Mouse (Mus musculus) MEL (cell line): Measurements from ENCODE around the gene Actr1a. TPM values are rescaled to one million over a fixed set of nuclear protein-coding genes. Genes with fewer than 3 reads are reported as not detected.
A peak's percentile ranks its signal among the peaks of the same experiment; 100 is the strongest.

ENCODE experiments used
- DNase-seq: peaks from one replicate; pipeline ENCODE4 v3.0.0; 2011; ENCODE audit warnings: low read depth, low spot score
- H3K27ac ChIP-seq: 2 replicates; pipeline ENCODE4 v1.5.1; 2012; ENCODE audit warnings: low read depth, mild to moderate bottlenecking, control low read depth, low read length, moderate library complexity; ENCODE audit not compliant: control insufficient read depth
- H3K27me3 ChIP-seq, 2 experiments: fragments of 150-350 bp in 1 of 2; sonication (generic) in 1 of 2; 2 replicates each; pipeline ENCODE4 v1.6.1; 2012; ENCODE audit warnings: low read length in 2 of 2, mild to moderate bottlenecking in 2 of 2, improper control_type of control experiment in 1 of 2, moderate library complexity in 1 of 2; ENCODE audit not compliant: insufficient read depth in 2 of 2, control insufficient read depth in 1 of 2
- H3K36me3 ChIP-seq, 2 experiments: 2 replicates each; pipeline ENCODE4 v1.6.1; 2012 to 2014; ENCODE audit warnings: low read length in 2 of 2, improper control_type of control experiment in 1 of 2, inconsistent platforms in 1 of 2, mild to moderate bottlenecking in 1 of 2; ENCODE audit not compliant: insufficient read depth in 2 of 2, control insufficient read depth in 1 of 2
- H3K4me1 ChIP-seq, 2 experiments: fragments of 150-350 bp in 1 of 2; sonication (generic) in 1 of 2; 2 replicates each; pipeline ENCODE4 v1.6.1; 2012; ENCODE audit warnings: low read length in 2 of 2, improper control_type of control experiment in 1 of 2, mild to moderate bottlenecking in 1 of 2; ENCODE audit not compliant: insufficient read depth in 2 of 2, control insufficient read depth in 1 of 2
- H3K4me3 ChIP-seq, 2 experiments: fragments of 150-350 bp in 1 of 2; sonication (generic) in 1 of 2; 2 replicates each; pipeline ENCODE4 v1.5.1; 2012; ENCODE audit warnings: low read depth in 2 of 2, low read length in 2 of 2, mild to moderate bottlenecking in 2 of 2, moderate library complexity in 2 of 2, control low read depth in 1 of 2, improper control_type of control experiment in 1 of 2; ENCODE audit not compliant: control insufficient read depth in 1 of 2, insufficient read depth in 1 of 2
- H3K79me2 ChIP-seq: 2 replicates; pipeline ENCODE4 v1.6.1; 2012; ENCODE audit warnings: mild to moderate bottlenecking, low read length, moderate library complexity; ENCODE audit not compliant: control insufficient read depth, poor library complexity, insufficient read depth
- H3K9ac ChIP-seq: 2 replicates; pipeline ENCODE4 v1.6.1; 2012; ENCODE audit warnings: low read depth, mild to moderate bottlenecking, control low read depth, low read length, moderate library complexity; ENCODE audit not compliant: control insufficient read depth, poor library complexity, severe bottlenecking
- H3K9me3 ChIP-seq: fragments of 150-350 bp; sonication (generic); replicated peaks from 2 replicates; pipeline ENCODE4 v1.6.1; 2012; ENCODE audit warnings: mild to moderate bottlenecking, low read length, improper control_type of control experiment, moderate library complexity; ENCODE audit not compliant: insufficient read depth
- CHD1 ChIP-seq: IDR thresholded peaks from 2 replicates; pipeline ENCODE4 v1.6.1; 2012; ENCODE audit warnings: low read depth, mild to moderate bottlenecking, inconsistent platforms, low read length, improper control_type of control experiment
- CTCF ChIP-seq, 3 experiments: IDR thresholded peaks in 2 of 3; conservative IDR thresholded peaks in 1 of 3; 2 replicates each; pipeline ENCODE4 v1.5.1; 2011 to 2012; ENCODE audit warnings: low read length in 3 of 3, low read depth in 2 of 3, mild to moderate bottlenecking in 2 of 3, improper control_type of control experiment in 1 of 3, inconsistent platforms in 1 of 3, mixed read lengths in 1 of 3, moderate library complexity in 1 of 3; ENCODE audit not compliant: control insufficient read depth in 1 of 3, insufficient read depth in 1 of 3, poor library complexity in 1 of 3, severe bottlenecking in 1 of 3
- E2F4 ChIP-seq: IDR thresholded peaks from 2 replicates; pipeline ENCODE4 v1.6.1; 2011; ENCODE audit warnings: low read depth, low read length, improper control_type of control experiment, borderline replicate concordance
- ELF1 ChIP-seq: IDR thresholded peaks from 2 replicates; pipeline ENCODE4 v1.6.1; 2014; ENCODE audit warnings: low read depth, mild to moderate bottlenecking, inconsistent platforms, low read length, improper control_type of control experiment, moderate library complexity
- EP300 ChIP-seq, 2 experiments: IDR thresholded peaks; 2 replicates each; pipeline ENCODE4 v1.6.1; 2011; ENCODE audit warnings: improper control_type of control experiment in 2 of 2, low read length in 2 of 2, low read depth in 1 of 2, mild to moderate bottlenecking in 1 of 2
- ETS1 ChIP-seq: IDR thresholded peaks from 2 replicates; pipeline ENCODE4 v1.6.1; 2012; ENCODE audit warnings: low read depth, mild to moderate bottlenecking, inconsistent platforms, low read length, improper control_type of control experiment, moderate library complexity
- GATA1 ChIP-seq: IDR thresholded peaks from 2 replicates; pipeline ENCODE4 v1.6.1; 2011; ENCODE audit warnings: low read depth, low read length, improper control_type of control experiment
- HCFC1 ChIP-seq: IDR thresholded peaks from 2 replicates; pipeline ENCODE4 v1.6.1; 2012; ENCODE audit warnings: low read depth, mild to moderate bottlenecking, inconsistent platforms, low read length, improper control_type of control experiment, moderate library complexity
- MAFK ChIP-seq: IDR thresholded peaks from 2 replicates; pipeline ENCODE4 v1.6.1; 2011; ENCODE audit warnings: low read depth, mild to moderate bottlenecking, low read length, improper control_type of control experiment, borderline replicate concordance
- MAX ChIP-seq: IDR thresholded peaks from 2 replicates; pipeline ENCODE4 v1.6.1; 2011; ENCODE audit warnings: low read length, improper control_type of control experiment
- MAZ ChIP-seq: IDR thresholded peaks from 2 replicates; pipeline ENCODE4 v1.6.1; 2012; ENCODE audit warnings: low read depth, mild to moderate bottlenecking, inconsistent platforms, low read length, improper control_type of control experiment
- MEF2A ChIP-seq: IDR thresholded peaks from 2 replicates; pipeline ENCODE4 v1.6.1; 2014; ENCODE audit warnings: low read depth, mild to moderate bottlenecking, inconsistent platforms, low read length, improper control_type of control experiment; ENCODE audit not compliant: poor library complexity, insufficient replicate concordance, severe bottlenecking; ENCODE audit errors: extremely low read depth
- MXI1 ChIP-seq: IDR thresholded peaks from 2 replicates; pipeline ENCODE4 v1.6.1; 2011; ENCODE audit warnings: mild to moderate bottlenecking, low read depth, low read length, improper control_type of control experiment
- MYB ChIP-seq: IDR thresholded peaks from 2 replicates; pipeline ENCODE4 v1.6.1; 2011; ENCODE audit warnings: mild to moderate bottlenecking, low read depth, low read length, improper control_type of control experiment
- NELFE ChIP-seq: IDR thresholded peaks from 2 replicates; pipeline ENCODE4 v1.6.1; 2011; ENCODE audit warnings: low read depth, low read length, improper control_type of control experiment
- NRF1 ChIP-seq: IDR thresholded peaks from 2 replicates; pipeline ENCODE4 v1.6.1; 2014; ENCODE audit warnings: low read depth, mild to moderate bottlenecking, inconsistent platforms, low read length, improper control_type of control experiment, moderate library complexity; ENCODE audit not compliant: poor library complexity, insufficient read depth, severe bottlenecking
- POLR2A ChIP-seq, 2 experiments: IDR thresholded peaks; 2 replicates each; pipeline ENCODE4 v1.6.1; 2011 to 2012; ENCODE audit warnings: low read length in 2 of 2, mild to moderate bottlenecking in 2 of 2, control low read depth in 1 of 2, improper control_type of control experiment in 1 of 2, low read depth in 1 of 2, moderate library complexity in 1 of 2; ENCODE audit not compliant: control insufficient read depth in 1 of 2, insufficient read depth in 1 of 2, poor library complexity in 1 of 2
- POLR2AphosphoS5 ChIP-seq: IDR thresholded peaks from 2 replicates; pipeline ENCODE4 v1.6.1; 2012; ENCODE audit warnings: low read depth, borderline replicate concordance, mild to moderate bottlenecking, inconsistent platforms, low read length, moderate library complexity, mixed read lengths
- RAD21 ChIP-seq: IDR thresholded peaks from 2 replicates; pipeline ENCODE4 v1.6.1; 2011; ENCODE audit warnings: mild to moderate bottlenecking, low read depth, low read length, improper control_type of control experiment
- RCOR1 ChIP-seq: IDR thresholded peaks from 2 replicates; pipeline ENCODE4 v1.6.1; 2012; ENCODE audit warnings: low read depth, mild to moderate bottlenecking, inconsistent platforms, low read length, improper control_type of control experiment
- SIN3A ChIP-seq: IDR thresholded peaks from 2 replicates; pipeline ENCODE4 v1.6.1; 2012; ENCODE audit warnings: low read length, improper control_type of control experiment, inconsistent platforms
- SMC3 ChIP-seq: IDR thresholded peaks from 2 replicates; pipeline ENCODE4 v1.6.1; 2011; ENCODE audit warnings: low read depth, low read length, improper control_type of control experiment
- TAL1 ChIP-seq: IDR thresholded peaks from 2 replicates; pipeline ENCODE4 v1.6.1; 2012; ENCODE audit warnings: mild to moderate bottlenecking, inconsistent platforms, low read length, moderate library complexity, mixed read lengths
- TBP ChIP-seq: IDR thresholded peaks from 2 replicates; pipeline ENCODE4 v1.8.0; 2011; ENCODE audit warnings: low read depth, low read length, improper control_type of control experiment
- TCF12 ChIP-seq: IDR thresholded peaks from 2 replicates; pipeline ENCODE4 v1.6.1; 2014; ENCODE audit warnings: low read depth, mild to moderate bottlenecking, inconsistent platforms, low read length, improper control_type of control experiment, moderate library complexity
- UBTF ChIP-seq: IDR thresholded peaks from 2 replicates; pipeline ENCODE4 v1.6.1; 2012; ENCODE audit warnings: low read depth, mild to moderate bottlenecking, inconsistent platforms, low read length, improper control_type of control experiment, moderate library complexity, borderline replicate concordance; ENCODE audit not compliant: insufficient read depth
- USF2 ChIP-seq, 2 experiments: IDR thresholded peaks; 2 replicates each; pipeline ENCODE4 v1.6.1; 2011 to 2012; ENCODE audit warnings: improper control_type of control experiment in 2 of 2, low read length in 2 of 2, borderline replicate concordance in 1 of 2, inconsistent platforms in 1 of 2, low read depth in 1 of 2, mild to moderate bottlenecking in 1 of 2; ENCODE audit not compliant: insufficient read depth in 1 of 2
- ZC3H11A ChIP-seq: IDR thresholded peaks from 2 replicates; pipeline ENCODE4 v1.6.1; 2012; ENCODE audit warnings: low read depth, mild to moderate bottlenecking, inconsistent platforms, low read length, improper control_type of control experiment
- ZKSCAN1 ChIP-seq: IDR thresholded peaks from 2 replicates; pipeline ENCODE4 v1.6.1; 2012; ENCODE audit warnings: low read depth, mild to moderate bottlenecking, inconsistent platforms, low read length, improper control_type of control experiment, moderate library complexity
- ZNF384 ChIP-seq: IDR thresholded peaks from 2 replicates; pipeline ENCODE4 v1.6.1; 2012; ENCODE audit warnings: low read depth, mild to moderate bottlenecking, inconsistent platforms, low read length, improper control_type of control experiment
- polyA plus RNA-seq, 2 experiments: library from polyadenylated mRNA; stranded (reverse) in 1 of 2; unstranded in 1 of 2; fragments of >175 nt in 1 of 2; fragments of >200 nt in 1 of 2; gene quantifications; 2 replicates each; pipeline versions ENCODE4 v1.2.1 to v1.2.4; 2012; ENCODE audit warnings: low replicate concordance in 2 of 2, low read depth in 1 of 2; ENCODE audit not compliant: insufficient read length in 2 of 2, insufficient read depth in 1 of 2, missing spikeins in 1 of 2
- total RNA-seq: library from RNA; depleted of rRNA; stranded (reverse); fragments of 300-350 nt; gene quantifications from 2 replicates; pipeline ENCODE4 v1.2.3, GENCODE M21; 2012

Actr1a gene
- total and polyA plus RNA-seq, 3 experiments = 140 to 530 (median 193) TPM

- no peak for TF ChIP-seq MAFK
- TF ChIP-seq E2F4 = no peak
- TF ChIP-seq MXI1 = peak; percentile 76
- TF ChIP-seq MEF2A = no peak
- TF ChIP-seq ZNF384 = no peak
- TF ChIP-seq TBP = peak; percentile 28; the same call in 1 of the 2 replicates
- 0 out of 2 replicates have a peak, but pooled peaks have one; percentile 31 for TF ChIP-seq TCF12
- TF ChIP-seq EP300 (IDR thresholded peaks at IDR 0.05; ENCODE audit: low read depth in 1 of 2, low read length in 2 of 2) = peak; percentile 42 to 51; a peak in 3 of 4 replicates
- TF ChIP-seq RAD21 = no peak
- peak; percentile 66 for TF ChIP-seq SIN3A
- TF ChIP-seq TAL1 = no peak
- peak; percentile 30 for TF ChIP-seq MAX
- TF ChIP-seq GATA1 = peak; percentile 27; the same call in 1 of the 2 replicates
- peak; percentile 59; the same call in 1 of the 2 replicates for TF ChIP-seq RCOR1
- TF ChIP-seq, all 39 proteins: peak for 20
These were observed 37.9 kb downstream of the Actr1a start (continued) for GRCm38 (mm10) chr19:46357344-46358280.

- peak overlapping the region; percentile 45 to 78 for H3K4me3 ChIP-seq
- peak overlapping the region; percentile 25 for H3K27ac ChIP-seq
- H3K27me3 ChIP-seq = no peaks in the 10 kb centered on the region
- TF ChIP-seq SMC3 = no peak
- peak; percentile 43; the same call in 1 of the 2 replicates for TF ChIP-seq MAZ
- TF ChIP-seq MYB = no peak
- peak in 1 of 2 experiments; percentile 75; a peak in 3 of 4 replicates for TF ChIP-seq USF2 (IDR thresholded peaks at IDR 0.05; ENCODE audit: borderline replicate concordance in 1 of 2, insufficient read depth in 1 of 2, low read depth in 1 of 2, low read length in 2 of 2)
- peak; percentile 72; the same call in 1 of the 2 replicates for TF ChIP-seq ELF1
- TF ChIP-seq TBP = 0 out of 2 replicates have a peak, but pooled peaks have one; percentile 31
- peak; percentile 87 for TF ChIP-seq SIN3A
- no peak; the same call in 1 of the 2 replicates for TF ChIP-seq MEF2A
- TF ChIP-seq CHD1 = no peak
- TF ChIP-seq CTCF (IDR thresholded peaks at IDR 0.05 in 2 of 3, conservative IDR thresholded peaks at IDR 0.05 in 1 of 3; ENCODE audit: control insufficient read depth in 1 of 3, insufficient read depth in 1 of 3, low read depth in 2 of 3, low read length in 3 of 3, poor library complexity in 1 of 3, severe bottlenecking in 1 of 3) = no peak
- peak; percentile 69 for TF ChIP-seq NELFE
- TF ChIP-seq EP300 (IDR thresholded peaks at IDR 0.05; ENCODE audit: low read depth in 1 of 2, low read length in 2 of 2) = peak; percentile 2 to 47; a peak in 2 of 4 replicates
- TF ChIP-seq POLR2A (IDR thresholded peaks at IDR 0.05; ENCODE audit: control insufficient read depth in 1 of 2, insufficient read depth in 1 of 2, low read depth in 1 of 2, low read length in 2 of 2, poor library complexity in 1 of 2) = peak in 1 of 2 experiments; percentile 70; a peak in 2 of 4 replicates
- TF ChIP-seq RCOR1 = no peak; the same call in none of the 2 replicates
- no peak for TF ChIP-seq ZNF384
- peak; percentile 47 for TF ChIP-seq ETS1
- TF ChIP-seq NRF1 = peak; percentile 95
- no peak for TF ChIP-seq POLR2AphosphoS5
- peak; percentile 99 for TF ChIP-seq HCFC1
- TF ChIP-seq ZC3H11A = no peak
- TF ChIP-seq UBTF = no peak
- TF ChIP-seq ZKSCAN1 = 0 out of 2 replicates have a peak, but pooled peaks have one; percentile 32
- TF ChIP-seq TCF12 = peak; percentile 50; the same call in 1 of the 2 replicates
These were observed 38.8 kb downstream of the Actr1a start for GRCm38 (mm10) chr19:46356701-46357138.

More at GRCm38 (mm10) chr19:46356701-46357138, 38.8 kb downstream of the Actr1a start:
- H3K79me2 ChIP-seq = no peaks in the 10 kb centered on the region
- peak; percentile 97 for DNase-seq
- H3K9me3 ChIP-seq = no peaks in the 10 kb centered on the region
- peak overlapping the region; percentile 65 for H3K9ac ChIP-seq
- H3K4me1 ChIP-seq = peaks cover 10 to 23% of the 10 kb centered on the region in 2 experiments
- peaks cover 0 to 18% of the 10 kb centered on the region in 2 experiments; a peak in 2 of 4 replicates for H3K36me3 ChIP-seq
